Mouse (Mus musculus) testis, adult 2 months (tissue): Measurements from ENCODE around the gene Evl. TPM values are rescaled to one million over a fixed set of nuclear protein-coding genes. Genes with fewer than 3 reads are reported as not detected.

Source experiments
- H3K27ac ChIP-seq: fragments of 200-500 bp; 2 replicates; pipeline ENCODE4 v1.5.1; 2012; ENCODE audit warnings: low read depth, low read length; ENCODE audit not compliant: control insufficient read depth, insufficient read depth
- H3K27me3 ChIP-seq: fragments of 200-500 bp; 2 replicates; pipeline ENCODE4 v1.6.1; 2012; ENCODE audit warnings: mild to moderate bottlenecking, low read length, moderate library complexity; ENCODE audit not compliant: control insufficient read depth, insufficient read depth
- H3K36me3 ChIP-seq: fragments of 200-500 bp; 2 replicates; pipeline ENCODE4 v1.6.1; 2012; ENCODE audit warnings: mild to moderate bottlenecking, low read length; ENCODE audit not compliant: control insufficient read depth, insufficient read depth
- H3K4me1 ChIP-seq: fragments of 200-500 bp; 2 replicates; pipeline ENCODE4 v1.6.1; 2012; ENCODE audit warnings: low read length; ENCODE audit not compliant: control insufficient read depth, insufficient read depth
- H3K4me3 ChIP-seq: fragments of 200-500 bp; 2 replicates; pipeline ENCODE4 v1.5.1; 2012; ENCODE audit warnings: low read depth, mild to moderate bottlenecking, low read length, moderate library complexity, mixed read lengths; ENCODE audit not compliant: control insufficient read depth
- CTCF ChIP-seq: fragments of 200-500 bp; IDR thresholded peaks from 2 replicates; pipeline ENCODE4 v1.5.1; 2012; ENCODE audit warnings: low read depth, mild to moderate bottlenecking, inconsistent platforms, low read length, moderate library complexity; ENCODE audit not compliant: control insufficient read depth, insufficient read depth, insufficient replicate concordance
- POLR2A ChIP-seq: fragments of 200-500 bp; IDR thresholded peaks from 2 replicates; pipeline ENCODE4 v1.6.1; 2012; ENCODE audit warnings: low read depth, mild to moderate bottlenecking, inconsistent platforms, low read length, moderate library complexity; ENCODE audit not compliant: control insufficient read depth
- polyA plus RNA-seq: library from polyadenylated mRNA; depleted of rRNA; stranded (reverse); fragments of >200 nt; gene quantifications from 2 replicates; pipeline ENCODE4 v1.2.3, GENCODE M21; 2012

Gene Evl
- polyA plus RNA-seq, 1 experiment = 36.4 TPM

- no peaks in the 10 kb centered on the region for H3K36me3 ChIP-seq
- no peaks in the 10 kb centered on the region for H3K27me3 ChIP-seq
- no peak overlapping the region for H3K4me3 ChIP-seq
- no peaks in the 10 kb centered on the region for H3K4me1 ChIP-seq
- no peak for TF ChIP-seq CTCF
- TF ChIP-seq POLR2A = no peak
- H3K27ac ChIP-seq = no peak overlapping the region
Observed at GRCm38 (mm10) chr12:108609446-108609845, 54.9 kb downstream of the Evl start.

- Histone ChIP-seq H3K4me3 (no peak overlapping the region), H3K27ac (no peak overlapping the region)
- TF ChIP-seq POLR2A = no peak
- no peak for TF ChIP-seq CTCF
Observed at GRCm38 (mm10) chr12:108610255-108610654, 55.7 kb downstream of the Evl start.

GRCm38 (mm10) chr12:108613081-108613480, 58.6 kb downstream of the Evl start:
- no peaks in the 10 kb centered on the region for H3K27me3 ChIP-seq
- no peak overlapping the region for H3K27ac ChIP-seq
- no peak overlapping the region for H3K4me3 ChIP-seq
- H3K36me3 ChIP-seq = no peaks in the 10 kb centered on the region
- no peaks in the 10 kb centered on the region; the same call in 1 of the 2 replicates for H3K4me1 ChIP-seq
- TF ChIP-seq POLR2A (no peak), CTCF (peak; percentile 55; the same call in 1 of the 2 replicates)

More at GRCm38 (mm10) chr12:108610255-108610654, 55.7 kb downstream of the Evl start:
- H3K27me3 ChIP-seq = no peaks in the 10 kb centered on the region
- no peaks in the 10 kb centered on the region for H3K4me1 ChIP-seq
- no peaks in the 10 kb centered on the region for H3K36me3 ChIP-seq

- H3K27ac ChIP-seq = no peak overlapping the region
Observed at GRCm38 (mm10) chr12:108617511-108617910, 63.0 kb downstream of the Evl start.

GRCm38 (mm10) chr12:108619853-108620416, 65.4 kb downstream of the Evl start:
- TF ChIP-seq CTCF = no peak
- no peak for TF ChIP-seq POLR2A
- no peak overlapping the region for H3K27ac ChIP-seq
- H3K36me3 ChIP-seq = no peaks in the 10 kb centered on the region
- no peaks in the 10 kb centered on the region; the same call in 1 of the 2 replicates for H3K4me1 ChIP-seq
- H3K4me3 ChIP-seq = no peak overlapping the region
- no peaks in the 10 kb centered on the region for H3K27me3 ChIP-seq

More at GRCm38 (mm10) chr12:108617511-108617910, 63.0 kb downstream of the Evl start:
- Histone ChIP-seq H3K4me3 (no peak overlapping the region), H3K4me1 (no peaks in the 10 kb centered on the region; the same call in 1 of the 2 replicates), H3K27me3 (no peaks in the 10 kb centered on the region), H3K36me3 (no peaks in the 10 kb centered on the region)
- no peak for TF ChIP-seq CTCF

GRCm38 (mm10) chr12:108622406-108622805, 67.9 kb downstream of the Evl start:
- Histone ChIP-seq H3K36me3 (no peaks in the 10 kb centered on the region), H3K4me3 (no peak overlapping the region), H3K27me3 (no peaks in the 10 kb centered on the region), H3K27ac (no peak overlapping the region), H3K4me1 (no peaks in the 10 kb centered on the region; the same call in 1 of the 2 replicates)
- TF ChIP-seq POLR2A (no peak), CTCF (no peak)

- peaks cover 3% of the 10 kb centered on the region; the same call in 1 of the 2 replicates for H3K4me1 ChIP-seq
- TF ChIP-seq POLR2A = no peak
- no peak for TF ChIP-seq CTCF
- H3K27me3 ChIP-seq = no peaks in the 10 kb centered on the region
Observed at GRCm38 (mm10) chr12:108629556-108629955, 75.0 kb downstream of the Evl start.

More at GRCm38 (mm10) chr12:108629556-108629955, 75.0 kb downstream of the Evl start:
- Histone ChIP-seq H3K4me3 (no peak overlapping the region), H3K27ac (no peak overlapping the region), H3K36me3 (no peaks in the 10 kb centered on the region)
